Mouse (Mus musculus) limb, embryonic 10.5 days (tissue): ENCODE results near the gene Pfkl. TPM values are rescaled to one million over a fixed set of nuclear protein-coding genes. Genes with fewer than 3 reads are reported as not detected.

Source experiments
- polyA plus RNA-seq: library from polyadenylated mRNA; unstranded; fragments of >200 nt; fragmentation: Nextera tagmentation; extraction: Ambion mirVana; gene quantifications from 2 replicates; pipeline ENCODE4 v1.2.1, GENCODE M21; 2016

The Pfkl gene
- polyA plus RNA-seq, 1 experiment from 2014 or later: 235 TPM

Other genes starting within 250 kb of the Pfkl start
- not detected in 2 replicates for gene Gm3238, start 238.8 kb downstream of the Pfkl start, polyA plus RNA-seq
- not detected in 2 replicates for gene Gm7138, start 233.1 kb downstream of the Pfkl start, polyA plus RNA-seq
- gene Gm3250, start 227.5 kb downstream of the Pfkl start, polyA plus RNA-seq: not detected in 2 replicates
- gene Gm7137, start 221.9 kb downstream of the Pfkl start, polyA plus RNA-seq: not detected in 2 replicates
- gene Gm9639, start 215.0 kb downstream of the Pfkl start, polyA plus RNA-seq: not detected in 2 replicates
- gene Gm19668, start 210.9 kb downstream of the Pfkl start, polyA plus RNA-seq: not detected in 2 replicates
- not detected in 2 replicates for gene Gm9507, start 198.2 kb downstream of the Pfkl start, polyA plus RNA-seq
- not detected in 2 replicates for gene Gm2696, start 195.4 kb downstream of the Pfkl start, polyA plus RNA-seq
- gene Krtap10-4, start 183.0 kb downstream of the Pfkl start, polyA plus RNA-seq: not detected in 2 replicates
- gene Krtap10-10, start 174.1 kb downstream of the Pfkl start, polyA plus RNA-seq: not detected in 2 replicates
- not detected in 2 replicates for gene Gm36176, start 163.3 kb downstream of the Pfkl start, polyA plus RNA-seq
- not detected in 2 replicates for gene Gm10318, start 157.2 kb downstream of the Pfkl start, polyA plus RNA-seq
- gene Gm3285, start 148.1 kb downstream of the Pfkl start, polyA plus RNA-seq: not detected in 2 replicates
- 1.5 and 1.7 TPM in 2 replicates for gene Lrrc3, start 107.5 kb downstream of the Pfkl start, polyA plus RNA-seq
- 0.16 and 0.23 TPM in 2 replicates for gene Trpm2, start 39.5 kb downstream of the Pfkl start, polyA plus RNA-seq
- gene 1810043G02Rik, start 31.6 kb downstream of the Pfkl start, polyA plus RNA-seq: 29.4 and 32.2 TPM in 2 replicates
- 0.10 TPM in 1 of 2 replicates, not detected in the other for gene Dnmt3l, start 31.9 kb upstream of the Pfkl start, polyA plus RNA-seq
- 0.15 and 0.21 TPM in 2 replicates for gene Aire, start 33.5 kb upstream of the Pfkl start, polyA plus RNA-seq
- gene Icosl, start 59.2 kb upstream of the Pfkl start, polyA plus RNA-seq: 2.5 and 2.6 TPM in 2 replicates
- 19.9 and 20.3 TPM in 2 replicates for gene D10Jhu81e, start 159.7 kb upstream of the Pfkl start, polyA plus RNA-seq
- gene Pwp2, start 175.1 kb upstream of the Pfkl start, polyA plus RNA-seq: 35.0 and 38.6 TPM in 2 replicates
- 10.3 and 13.1 TPM in 2 replicates for gene Trappc10, start 234.6 kb upstream of the Pfkl start, polyA plus RNA-seq